In genomic region chr1:84286682-84287111, GRCm38 (mm10) we compare ENCODE assay signal across 9 mouse cellular contexts.
DNase-seq lines count a peak whose midpoint lies in the region; TF ChIP-seq lines count a peak whose summit lies in the region.
"Had no signal": no experiment of that assay in that cellular context is flagged by ENCODE, and none has a peak within 500 bp of the region (broad histone marks: within the 10 kb centered on the region; RNA-seq: fewer than 3 reads in every experiment).

No protein-coding gene starts in this region.

- no peaks in the 10 kb centered on the region for H3K36me3 ChIP-seq in ES-E14 (ENCODE audit: control insufficient read depth, insufficient read depth, low read length, poor library complexity, severe bottlenecking)
- H3K36me3 ChIP-seq: limb, embryonic 15.5 days had no signal

- DNase-seq in 416B (ENCODE audit: low read depth) (peak; percentile 40), ES-E14 (ENCODE audit: low read depth, low spot score) (peak; percentile 59)
- DNase-seq in cerebellum, postnatal 25 days: peak; percentile 69 to 76
- DNase-seq in heart, adult 9 months (ENCODE audit: low spot score in 2 of 2): peak; percentile 40 to 67
- peak; percentile 62 for DNase-seq in kidney, postnatal 10 days
- peak; percentile 30 for DNase-seq in lung, adult 2 months
- DNase-seq in spleen, postnatal 14 days (ENCODE audit: low spot score in 2 of 2): no peak

- H3K4me1 ChIP-seq in ES-E14 (ENCODE audit: control insufficient read depth in 2 of 2, insufficient read depth in 2 of 2, low read length in 2 of 2, poor library complexity in 1 of 2): peaks cover 2% of the 10 kb centered on the region in 2 experiments; a peak in 1 of 4 replicates
- H3K4me1 ChIP-seq in lung, adult 2 months (ENCODE audit: control insufficient read depth, insufficient read depth, low read length): no peaks in the 10 kb centered on the region
- H3K4me1 ChIP-seq in olfactory bulb, adult 2 months (ENCODE audit: control insufficient read depth, insufficient read depth, low read length): peaks cover 8% of the 10 kb centered on the region

- no peak overlapping the region for H3K27ac ChIP-seq in ES-E14 (ENCODE audit: insufficient read depth, low read depth, low read length, poor library complexity, severe bottlenecking)
- H3K27ac ChIP-seq in olfactory bulb, adult 2 months (ENCODE audit: insufficient read depth, low read depth, low read length): peak overlapping the region; percentile 38; the same call in 1 of the 2 replicates
- H3K27ac ChIP-seq: limb, embryonic 15.5 days had no signal

- H3K9ac ChIP-seq in ES-E14 (ENCODE audit: insufficient read depth, low read depth, low read length, poor library complexity, severe bottlenecking): no peak overlapping the region
- H3K9ac ChIP-seq: limb, embryonic 15.5 days had no signal

- TF ChIP-seq POLR2A in lung, adult 2 months (IDR thresholded peaks at IDR 0.05; ENCODE audit: borderline replicate concordance, extremely low read depth, low read depth, low read length): no peak
- no peak for TF ChIP-seq POLR2A in olfactory bulb, adult 2 months (IDR thresholded peaks at IDR 0.05; ENCODE audit: insufficient read depth, low read depth, low read length)

- in situ Hi-C loops in ES-E14 (cut with MboI; ENCODE audit: low sequenced_read_pairs in 2 of 2, unreplicated experiment in 2 of 2): loop anchor here in 1 of 2 experiments (25.0 kb wide), 1 partner anchor 549 kb away; no protein-coding TSS in a partner anchor

- no peak overlapping the region for H3K4me3 ChIP-seq in ES-E14 (ENCODE audit: insufficient read depth in 1 of 2, low read depth in 1 of 2, low read length in 2 of 2, poor library complexity in 1 of 2, severe bottlenecking in 1 of 2)
- H3K4me3 ChIP-seq in lung, adult 2 months (replicated peaks; ENCODE audit: extremely low read depth, low read depth, low read length): no peak overlapping the region
- H3K4me3 ChIP-seq in olfactory bulb, adult 2 months (ENCODE audit: insufficient read depth, low read depth, low read length): no peak overlapping the region
- H3K4me3 ChIP-seq: limb, embryonic 15.5 days had no signal

- H3K9me3 ChIP-seq in ES-E14 (ENCODE audit: control insufficient read depth, insufficient read depth, low read depth, low read length): no peaks in the 10 kb centered on the region
- H3K9me3 ChIP-seq: limb, embryonic 15.5 days had no signal

- peak; percentile 39; the same call in 1 of the 2 replicates for TF ChIP-seq CTCF in lung, adult 2 months (IDR thresholded peaks at IDR 0.05; ENCODE audit: insufficient read depth, low read length)
- peak; percentile 33; the same call in 1 of the 2 replicates for TF ChIP-seq CTCF in olfactory bulb, adult 2 months (IDR thresholded peaks at IDR 0.05; ENCODE audit: insufficient read depth, low read depth, low read length)

- 33% methylated on average over 6 of the region's 6 CpGs for WGBS in lung, adult 2 months
- 7% methylated on average over 6 of the region's 6 CpGs for WGBS in olfactory bulb, adult 2 months

TF ChIP-seq in ES-E14, 5 proteins besides CTCF, POLR2A, EP300 and RAD21:
- TF ChIP-seq HCFC1 (IDR thresholded peaks at IDR 0.05; ENCODE audit: borderline replicate concordance, insufficient read depth, low read length) (no peak), ZC3H11A (IDR thresholded peaks at IDR 0.05; ENCODE audit: borderline replicate concordance, low read depth, low read length) (peak; percentile 35; the same call in 1 of the 2 replicates)
TF ChIP-seq in ES-E14: peak in this region for 1.

Comparison
In these comparisons a context has a peak if more than half of its experiments do, and no peak if none do; other contexts are left out.
1. DNase-seq: peak in 416B (single experiment), ES-E14 (single experiment), cerebellum, postnatal 25 days (2 of 2), heart, adult 9 months (2 of 2), kidney, postnatal 10 days (single experiment) and lung, adult 2 months (single experiment); none in spleen, postnatal 14 days (0 of 2).